Mouse (Mus musculus): Measurements from ENCODE around the gene Ggact.

Ggact gene

GRCm38 (mm10) chr14:122898550-122898949 is 15.0 kb downstream of the Ggact start:
- no peak for DNase-seq (ENCODE audit: low spot score)

DNA sequence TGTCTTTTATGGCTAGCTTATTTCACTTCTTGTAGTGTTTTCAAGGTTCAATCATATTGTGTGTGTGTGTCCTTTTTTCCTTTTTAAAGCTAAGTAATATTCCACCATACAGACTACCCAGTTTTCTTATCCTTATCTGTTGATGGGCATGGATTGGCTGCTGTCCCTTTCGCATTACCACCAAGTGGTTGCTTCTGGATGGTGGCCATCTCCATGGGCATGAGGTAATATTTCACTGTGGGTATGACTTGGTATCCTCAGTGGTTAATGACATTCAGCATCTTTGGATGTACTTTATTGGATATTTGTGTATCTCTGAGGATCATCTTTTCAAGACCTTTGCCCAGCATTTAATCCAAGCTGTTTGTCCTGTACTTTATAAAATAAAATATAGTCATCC is 17.5 kb downstream of the Ggact start:
- DNase-seq (ENCODE audit: low spot score), result no peak

GRCm38 (mm10) chr14:122891470-122891968 is 22.0 kb downstream of the Ggact start:
- DNase-seq (ENCODE audit: low spot score), result no peak

DNA sequence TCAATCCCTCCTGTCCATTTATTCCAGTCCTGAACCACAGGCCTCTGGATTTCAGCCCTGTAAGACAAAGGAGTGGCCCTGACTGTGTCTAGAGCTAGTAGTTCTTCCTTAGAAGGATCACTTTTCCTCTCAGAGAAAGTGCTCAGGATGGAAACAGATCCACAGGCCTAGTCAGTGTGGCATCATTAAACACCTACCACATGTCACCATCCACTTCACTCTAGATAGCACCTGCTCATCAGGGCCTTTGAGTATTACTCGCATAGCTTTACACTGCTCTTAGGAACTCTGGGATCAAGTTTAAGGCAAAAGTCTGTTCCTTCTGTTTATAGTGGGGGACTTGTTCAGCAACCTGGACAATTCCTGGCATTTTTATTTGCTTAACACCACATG is 25.1 kb downstream of the Ggact start:
- no peak for DNase-seq (ENCODE audit: low spot score)

DNA sequence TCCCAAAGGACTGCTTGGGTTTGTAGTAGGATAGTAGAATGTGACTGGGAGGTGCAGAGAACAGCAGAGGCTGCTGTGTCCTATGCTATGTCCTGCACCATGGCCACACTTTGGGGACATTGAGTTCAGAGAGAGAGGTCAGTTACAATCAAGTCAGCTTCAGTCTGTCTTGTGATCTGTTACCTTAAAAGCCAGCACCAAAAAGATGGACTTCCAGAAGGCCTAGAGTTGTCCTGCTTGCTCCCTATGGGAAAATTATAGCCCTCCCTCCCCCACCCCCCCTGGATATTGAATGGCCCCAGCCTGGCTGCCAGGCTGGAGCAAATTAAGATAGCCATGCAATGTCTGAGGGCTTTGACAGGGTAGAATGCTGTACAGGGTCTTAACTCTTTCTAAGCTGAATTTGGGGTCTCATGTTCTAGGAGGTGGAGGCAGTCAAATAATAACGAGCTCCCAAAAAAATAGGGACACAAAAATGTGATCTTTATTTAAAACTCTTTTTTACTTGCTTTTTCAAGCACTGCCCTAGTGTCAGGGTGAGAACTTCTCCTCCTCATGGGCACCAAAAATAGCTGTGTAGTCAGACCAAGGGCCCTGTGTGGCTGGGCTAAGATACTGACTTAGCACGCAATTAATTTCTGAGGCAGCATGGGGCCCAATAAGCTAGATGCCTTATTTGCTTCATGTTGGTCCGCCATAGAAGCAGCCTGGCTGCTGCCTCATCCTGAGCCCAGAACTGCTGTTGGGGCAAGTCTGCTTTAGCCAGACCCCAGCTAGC is 25.7 kb downstream of the Ggact start:
- no peak for DNase-seq (ENCODE audit: low spot score)

- no peak for DNase-seq (ENCODE audit: low spot score)
Measured at GRCm38 (mm10) chr14:122887278-122887677, 26.3 kb downstream of the Ggact start.

DNA sequence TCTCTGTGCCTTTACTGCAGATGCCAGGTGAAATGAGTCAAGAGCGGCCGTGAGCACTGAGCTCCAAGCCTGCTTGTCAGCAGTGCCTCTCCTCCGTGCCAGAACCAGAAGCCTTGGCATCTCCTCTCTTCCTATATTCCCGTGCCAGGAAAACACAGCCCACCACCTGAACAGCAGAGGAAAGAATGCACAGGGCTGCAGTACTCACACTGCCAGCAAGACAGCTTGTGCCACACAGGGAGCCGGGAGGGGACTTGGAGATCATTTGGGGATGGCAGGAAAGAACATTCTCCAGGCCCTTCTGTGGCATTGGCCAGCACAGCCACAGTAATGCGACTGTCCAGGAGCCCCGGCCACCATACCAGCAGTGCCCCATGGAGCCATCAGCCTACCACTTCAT is 27.7 kb downstream of the Ggact start:
- no peak for DNase-seq (ENCODE audit: low spot score)

- no peak for DNase-seq (ENCODE audit: low spot score)
Measured at GRCm38 (mm10) chr14:122883821-122884584, 29.6 kb downstream of the Ggact start.

GRCm38 (mm10) chr14:122883410-122883806 is 30.1 kb downstream of the Ggact start:
- no peak for DNase-seq (ENCODE audit: low spot score)

DNA sequence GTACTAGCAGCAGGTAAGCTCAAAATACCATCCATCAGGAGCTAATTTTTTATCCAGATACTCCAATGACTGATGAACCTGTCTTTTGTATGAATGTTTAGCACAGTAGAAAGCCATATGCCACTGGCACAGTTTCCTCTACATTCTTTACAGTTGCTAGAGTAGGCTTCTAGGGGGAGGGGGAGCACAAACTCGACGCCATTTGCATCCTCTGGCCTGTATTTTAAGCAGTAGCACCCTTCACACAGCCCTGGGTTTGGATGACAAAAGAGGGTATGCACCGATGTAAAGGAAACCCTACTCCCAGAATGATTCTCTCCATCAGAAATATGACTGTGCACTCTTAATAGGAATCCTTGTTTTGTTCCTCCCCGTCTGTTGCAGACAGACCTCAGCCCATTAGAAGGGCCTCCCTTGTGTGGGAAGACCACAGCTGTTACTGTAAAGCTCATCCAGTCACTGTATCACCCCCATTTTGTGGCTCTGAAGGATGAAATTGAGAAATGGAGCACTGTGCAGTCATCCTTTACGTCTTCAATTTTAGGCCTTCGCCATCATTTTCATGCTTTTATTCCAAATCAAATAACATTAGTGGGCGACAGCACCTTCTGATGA is 30.7 kb downstream of the Ggact start:
- no peak for DNase-seq (ENCODE audit: low spot score)

- no peak for DNase-seq (ENCODE audit: low spot score)
Measured at GRCm38 (mm10) chr14:122882201-122882639, 31.3 kb downstream of the Ggact start.

DNA sequence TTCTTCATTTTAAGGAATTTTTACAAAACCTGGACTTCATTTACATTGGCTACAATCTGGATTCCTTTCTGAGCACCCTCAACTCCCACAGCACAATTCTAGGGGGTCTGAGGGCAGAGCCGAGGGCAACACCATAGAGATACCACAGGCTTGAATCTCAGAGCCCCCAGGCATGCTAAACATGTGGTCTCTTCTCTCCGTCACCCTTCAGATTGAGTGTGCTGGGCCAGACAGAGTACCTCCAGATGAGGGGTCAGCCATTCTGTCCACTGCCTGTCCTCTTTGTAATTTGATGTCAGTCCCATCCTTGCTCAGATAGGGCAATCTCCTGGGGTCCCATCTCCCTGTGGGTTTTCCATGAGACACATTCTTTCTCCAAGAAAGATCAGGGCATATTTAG is 31.9 kb downstream of the Ggact start:
- no peak for DNase-seq (ENCODE audit: low spot score)

- no peak for DNase-seq (ENCODE audit: low spot score)
Measured at GRCm38 (mm10) chr14:122880291-122880690, 33.3 kb downstream of the Ggact start.

DNA sequence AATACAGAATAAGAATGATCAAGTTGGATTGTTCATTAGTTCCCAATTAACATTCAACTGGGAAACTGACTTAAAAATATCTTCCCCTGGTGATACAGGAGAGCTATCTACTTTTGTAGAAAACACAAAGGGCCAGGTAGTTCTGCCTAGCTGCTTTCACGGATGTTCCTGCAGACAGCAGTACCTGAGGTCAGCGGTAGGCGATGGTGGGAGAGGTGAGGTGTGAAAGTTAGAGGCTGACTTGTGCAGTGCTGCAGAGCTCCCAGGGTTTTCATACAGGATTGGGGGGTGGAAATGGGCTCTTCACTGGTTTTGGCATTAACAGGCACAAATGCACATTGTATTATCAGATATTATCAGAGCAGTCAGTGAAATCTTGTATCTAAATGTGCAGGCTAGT is 35.8 kb downstream of the Ggact start:
- no peak for DNase-seq (ENCODE audit: low spot score)

GRCm38 (mm10) chr14:122876723-122877122 is 36.8 kb downstream of the Ggact start:
- DNase-seq (ENCODE audit: low spot score), result no peak

DNA sequence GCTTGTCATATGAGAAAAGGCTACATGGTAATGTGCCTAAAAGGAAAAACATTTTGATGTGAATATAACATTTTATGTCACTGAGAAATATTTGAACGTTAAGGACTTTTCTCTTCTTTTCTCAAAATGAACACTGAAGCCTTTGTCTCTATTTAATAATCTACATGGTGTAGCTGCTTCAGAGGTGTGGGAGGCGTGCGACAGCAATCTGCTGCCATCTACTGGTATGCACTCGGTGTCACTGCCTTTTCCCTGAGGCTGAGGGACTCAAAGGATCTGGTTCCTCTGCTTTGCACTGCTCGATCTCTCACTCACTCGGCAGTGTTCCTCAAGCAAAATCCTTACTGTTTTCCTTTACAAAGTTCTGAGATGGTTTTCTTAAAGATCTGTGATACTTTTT is 37.4 kb downstream of the Ggact start:
- peak; percentile 67 for DNase-seq (ENCODE audit: low spot score)

DNA sequence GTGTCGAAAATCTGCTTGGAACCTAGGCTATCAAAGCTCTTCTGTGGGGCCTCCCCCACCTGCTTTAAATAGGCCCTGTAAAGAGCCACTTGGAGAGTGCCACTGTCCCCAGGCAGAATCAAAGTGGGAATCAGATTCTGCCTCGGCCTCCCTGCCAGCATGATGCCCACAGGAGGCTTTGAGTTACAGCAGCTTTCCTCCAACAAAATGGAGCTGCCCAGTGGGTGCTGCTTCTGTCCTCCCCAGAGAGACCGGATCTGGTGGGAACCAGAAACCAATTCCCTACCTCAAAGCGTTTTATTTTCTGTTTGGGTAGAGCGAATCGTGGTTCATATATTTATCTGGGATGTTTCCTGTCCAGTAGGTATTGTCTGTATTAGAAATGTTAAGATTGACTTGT is 37.9 kb downstream of the Ggact start:
- DNase-seq (ENCODE audit: low spot score), result no peak

DNA sequence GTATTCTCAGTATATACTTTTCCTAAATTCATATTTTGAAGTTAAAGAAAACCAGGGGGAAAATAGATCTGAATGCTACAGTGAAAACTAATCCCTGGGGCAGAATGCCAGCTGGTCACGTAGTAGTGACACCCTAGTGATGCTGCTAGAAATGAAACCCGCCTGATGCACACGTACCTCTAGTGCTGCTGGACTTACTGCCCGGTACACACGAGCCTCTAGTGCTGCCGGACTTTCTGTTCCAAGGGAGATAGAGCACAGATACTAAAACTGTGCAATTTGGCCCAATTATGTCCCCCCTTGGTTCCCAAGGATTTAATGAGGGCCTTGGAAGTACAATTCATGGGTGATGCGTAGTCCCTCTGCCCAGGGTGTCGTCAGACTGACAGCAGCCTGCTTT is 38.5 kb downstream of the Ggact start:
- DNase-seq (ENCODE audit: low spot score), result no peak

GRCm38 (mm10) chr14:122872612-122873011 is 40.9 kb downstream of the Ggact start:
- no peak for DNase-seq (ENCODE audit: low spot score)

- DNase-seq (ENCODE audit: low spot score), result no peak
Measured at GRCm38 (mm10) chr14:122871841-122872580, 41.5 kb downstream of the Ggact start.

- no peak for DNase-seq (ENCODE audit: low spot score)
Measured at GRCm38 (mm10) chr14:122869831-122870230, 43.7 kb downstream of the Ggact start.

All from ovary, postnatal 14 days (tissue).